1 mouse cellular context compared by ENCODE assay signal in genomic region chr9:66571986-66572700, GRCm38 (mm10).
TF ChIP-seq lines count a peak whose summit lies in the region.

No protein-coding gene starts in this region.

TF ChIP-seq in MEL, 35 proteins besides CTCF, POLR2A, EP300 and RAD21 (continued from another document):
- no peak for TF ChIP-seq JUND (IDR thresholded peaks at IDR 0.05; ENCODE audit: low read depth, low read length)
- no peak for TF ChIP-seq SIN3A (IDR thresholded peaks at IDR 0.05; ENCODE audit: low read length)
- peak; percentile 70 for TF ChIP-seq USF1 (IDR thresholded peaks at IDR 0.05; ENCODE audit: low read depth, low read length)
